Mouse (Mus musculus): ENCODE results near the gene Kif23. TPM values are rescaled to one million over a fixed set of nuclear protein-coding genes. Genes with fewer than 3 reads are reported as not detected.

Gene Kif23
- total RNA-seq, 2 experiments from 2014 or later = 7.4 to 11.1 TPM

Other genes starting within 250 kb of the Kif23 start
- gene Rplp1, start 32.2 kb downstream of the Kif23 start, total RNA-seq (2021) = 1,000 to 10,000 TPM; 1,537 to 1,633 TPM
- gene Paqr5, start 80.1 kb upstream of the Kif23 start, total RNA-seq (2021) = 1 to 10 TPM in 1 of 2 experiments, under 1 TPM in 1; 0.94 to 1.1 TPM
- gene Glce, start 175.9 kb upstream of the Kif23 start, total RNA-seq (2021) = 10 to 100 TPM; 24.4 to 25.0 TPM